Mouse (Mus musculus): Measurements from ENCODE around the gene Sh2d2a.

- no peak for TF ChIP-seq CTCF (IDR thresholded peaks at IDR 0.05; ENCODE audit: low read depth)
- TF ChIP-seq EP300 (IDR thresholded peaks at IDR 0.05; ENCODE audit: low read depth): no peak
Observed at GRCm38 (mm10) chr3:87886416-87886815, 39.9 kb downstream of the Sh2d2a start.

Data from liver, embryonic 14.5 days (tissue).